Mouse (Mus musculus): ENCODE measurements around the gene 0610010K14Rik.

- TF ChIP-seq CTCF (IDR thresholded peaks at IDR 0.05; ENCODE audit: insufficient read depth, low read depth, low read length) (no peak), POLR2A (IDR thresholded peaks at IDR 0.05; ENCODE audit: insufficient read depth, low read depth, low read length) (no peak)
These were observed 24.8 kb downstream of the 0610010K14Rik start for GRCm38 (mm10) chr11:70212896-70213295.

Data from olfactory bulb, adult 2 months (tissue).